Mouse (Mus musculus): Measurements from ENCODE around the gene Arhgef19. TPM values are rescaled to one million over a fixed set of nuclear protein-coding genes. Genes with fewer than 3 reads are reported as not detected.

Gene Arhgef19
- total RNA-seq, 2 experiments from 2014 or later: 15.1 to 21.6 TPM

- DNase-seq (ENCODE audit: extremely low spot score in 1 of 2, low spot score in 1 of 2): no peak
These were observed 20.9 kb downstream of the Arhgef19 start for GRCm38 (mm10) chr4:141260007-141260723.

GRCm38 (mm10) chr4:141262906-141263637 is 23.8 kb downstream of the Arhgef19 start:
- no peak for DNase-seq (ENCODE audit: extremely low spot score in 1 of 2, low spot score in 1 of 2)

GRCm38 (mm10) chr4:141265979-141266637 is 26.8 kb downstream of the Arhgef19 start:
- no peak for DNase-seq (ENCODE audit: extremely low spot score in 1 of 2, low spot score in 1 of 2)

GRCm38 (mm10) chr4:141267250-141267649 is 28.0 kb downstream of the Arhgef19 start:
- DNase-seq (ENCODE audit: extremely low spot score in 1 of 2, low spot score in 1 of 2): no peak

- peak in 1 of 2 experiments; percentile 66 for DNase-seq (ENCODE audit: extremely low spot score in 1 of 2, low spot score in 1 of 2)
These were observed 28.5 kb downstream of the Arhgef19 start for GRCm38 (mm10) chr4:141267837-141268236.

- DNase-seq (ENCODE audit: extremely low spot score in 1 of 2, low spot score in 1 of 2): no peak
These were observed 29.1 kb downstream of the Arhgef19 start for GRCm38 (mm10) chr4:141268350-141268749.

GRCm38 (mm10) chr4:141269080-141269479 is 29.8 kb downstream of the Arhgef19 start:
- no peak for DNase-seq (ENCODE audit: extremely low spot score in 1 of 2, low spot score in 1 of 2)

GRCm38 (mm10) chr4:141270201-141270940 is 31.1 kb downstream of the Arhgef19 start:
- no peak for DNase-seq (ENCODE audit: extremely low spot score in 1 of 2, low spot score in 1 of 2)

- no peak for DNase-seq (ENCODE audit: extremely low spot score in 1 of 2, low spot score in 1 of 2)
These were observed 31.9 kb downstream of the Arhgef19 start for GRCm38 (mm10) chr4:141271228-141271627.

GRCm38 (mm10) chr4:141271721-141272120 is 32.4 kb downstream of the Arhgef19 start:
- no peak for DNase-seq (ENCODE audit: extremely low spot score in 1 of 2, low spot score in 1 of 2)

GRCm38 (mm10) chr4:141272878-141273277 is 33.6 kb downstream of the Arhgef19 start:
- no peak for DNase-seq (ENCODE audit: extremely low spot score in 1 of 2, low spot score in 1 of 2)

- DNase-seq (ENCODE audit: extremely low spot score in 1 of 2, low spot score in 1 of 2): peak; percentile 76 to 88
These were observed 34.0 kb downstream of the Arhgef19 start for GRCm38 (mm10) chr4:141273296-141273695.

GRCm38 (mm10) chr4:141274485-141275341 is 35.4 kb downstream of the Arhgef19 start:
- peak in 1 of 2 experiments; percentile 11 for DNase-seq (ENCODE audit: extremely low spot score in 1 of 2, low spot score in 1 of 2)

GRCm38 (mm10) chr4:141277157-141277556 is 37.9 kb downstream of the Arhgef19 start:
- DNase-seq (ENCODE audit: extremely low spot score in 1 of 2, low spot score in 1 of 2): no peak

- no peak for DNase-seq (ENCODE audit: extremely low spot score in 1 of 2, low spot score in 1 of 2)
These were observed 38.9 kb downstream of the Arhgef19 start for GRCm38 (mm10) chr4:141278154-141278553.

- no peak for DNase-seq (ENCODE audit: extremely low spot score in 1 of 2, low spot score in 1 of 2)
These were observed 40.0 kb downstream of the Arhgef19 start for GRCm38 (mm10) chr4:141279327-141279726.

- DNase-seq (ENCODE audit: extremely low spot score in 1 of 2, low spot score in 1 of 2): no peak
These were observed 40.5 kb downstream of the Arhgef19 start for GRCm38 (mm10) chr4:141279783-141280182.

- no peak for DNase-seq (ENCODE audit: extremely low spot score in 1 of 2, low spot score in 1 of 2)
These were observed 41.2 kb downstream of the Arhgef19 start for GRCm38 (mm10) chr4:141280471-141280870.

- DNase-seq (ENCODE audit: extremely low spot score in 1 of 2, low spot score in 1 of 2): no peak
These were observed 41.9 kb downstream of the Arhgef19 start for GRCm38 (mm10) chr4:141281153-141281552.

GRCm38 (mm10) chr4:141281578-141281977 is 42.3 kb downstream of the Arhgef19 start:
- DNase-seq (ENCODE audit: extremely low spot score in 1 of 2, low spot score in 1 of 2): no peak

All from layer of hippocampus, postnatal 25 days (tissue).